Mouse (Mus musculus): ENCODE results near the gene Gm17361. TPM values are rescaled to one million over a fixed set of nuclear protein-coding genes. Genes with fewer than 3 reads are reported as not detected.
"Not testable (repeated sequence)": the region's sequence is repeated elsewhere in the genome, so short reads cannot be mapped to it uniquely, and the experiment has no call there.

Gene Gm17361
- total RNA-seq (2021) = not detected

GRCm38 (mm10) chrX:125003863-125004262 lies at the start of gene Gm17361:
Gene Gm17361, plus strand, starts transcription at chrX:125004163.
- DNase-seq (ENCODE audit: low spot score in 2 of 2); intact Hi-C loops (cut with DNase I): not testable (repeated sequence)

Data from left cerebral cortex, postnatal 25 days (tissue).